Mouse (Mus musculus) mouse embryonic stem cell (cell line): ENCODE results near the gene Btf3l4.

ENCODE experiments used
- in situ Hi-C, 2 experiments: fragments of 300-500 bp; cut with MboI; formaldehyde crosslinking; loops; 1 replicate in 1 of 2; 3 replicates in 1 of 2; pipeline ENCODE4 v1.14.3; 2019 to 2020; ENCODE audit warnings: low sequenced_read_pairs in 2 of 2, low pct_unique_long_range_greater_than_20kb in 1 of 2, mixed read lengths in 1 of 2; ENCODE audit not compliant: unreplicated experiment in 1 of 2

The Btf3l4 gene

GRCm38 (mm10) chr4:108832916-108833827 is at the start of gene Btf3l4:
Gene Btf3l4 (minus strand): TSS chr4:108833614.
- in situ Hi-C loops: no loop called here

- in situ Hi-C loops: loop anchor here in 1 of 2 experiments (10.0 kb wide), 1 partner anchor 96 kb away; no protein-coding TSS in a partner anchor
Measured at GRCm38 (mm10) chr4:108878963-108879822, 45.8 kb upstream of the Btf3l4 start, which contains the start of gene Rab3b. Gene Rab3b (plus strand): TSS chr4:108879063.

- in situ Hi-C loops: loop anchor here in 1 of 2 experiments (10.0 kb wide), 1 partner anchor 97 kb away; no protein-coding TSS in a partner anchor
Measured at GRCm38 (mm10) chr4:108877901-108878300, 44.5 kb upstream of the Btf3l4 start.

- in situ Hi-C loops: loop anchor here (5.0 to 25.0 kb wide), 3 partner anchors 101 to 289 kb away; no protein-coding TSS in a partner anchor
Measured at GRCm38 (mm10) chr4:108873746-108874145, 40.3 kb upstream of the Btf3l4 start.

GRCm38 (mm10) chr4:108869730-108870374 is 36.4 kb upstream of the Btf3l4 start:
- in situ Hi-C loops: loop anchor here (5.0 to 25.0 kb wide), 4 partner anchors 37 to 292 kb away; no protein-coding TSS in a partner anchor

- in situ Hi-C loops: loop anchor here (5.0 to 25.0 kb wide), 2 partner anchors 40 to 295 kb away; no protein-coding TSS in a partner anchor
Measured at GRCm38 (mm10) chr4:108866806-108867205, 33.4 kb upstream of the Btf3l4 start.

GRCm38 (mm10) chr4:108848505-108848848 is 15.1 kb upstream of the Btf3l4 start, which contains the start of gene A730015C16Rik:
Gene A730015C16Rik (minus strand): TSS chr4:108848619.
- in situ Hi-C loops: no loop called here

GRCm38 (mm10) chr4:108847715-108848504 is 14.5 kb upstream of the Btf3l4 start, which contains the start of gene Kti12:
Gene Kti12 (plus strand): TSS chr4:108847785.
- in situ Hi-C loops: no loop called here

- in situ Hi-C loops: no loop called here
Measured at GRCm38 (mm10) chr4:108845824-108846569, 12.6 kb upstream of the Btf3l4 start.

GRCm38 (mm10) chr4:108843336-108843735 is 9.9 kb upstream of the Btf3l4 start:
- in situ Hi-C loops: no loop called here

GRCm38 (mm10) chr4:108841920-108842578 is 8.6 kb upstream of the Btf3l4 start:
- in situ Hi-C loops: no loop called here

GRCm38 (mm10) chr4:108838031-108838430 is 4.6 kb upstream of the Btf3l4 start:
- in situ Hi-C loops: no loop called here

GRCm38 (mm10) chr4:108835496-108835895 is 2.1 kb upstream of the Btf3l4 start:
- in situ Hi-C loops: no loop called here

- in situ Hi-C loops: no loop called here
Measured at GRCm38 (mm10) chr4:108834971-108835311, 1.5 kb upstream of the Btf3l4 start.

- in situ Hi-C loops: no loop called here
Measured at GRCm38 (mm10) chr4:108834115-108834970, 929 bp upstream of the Btf3l4 start, which contains the start of gene Txndc12. Gene Txndc12 (plus strand): TSS chr4:108834601.

- in situ Hi-C loops: no loop called here
Measured at GRCm38 (mm10) chr4:108833828-108834114, 357 bp upstream of the Btf3l4 start.
